Comparison of ENCODE assay signal across 8 mouse cellular contexts in the genomic region with DNA sequence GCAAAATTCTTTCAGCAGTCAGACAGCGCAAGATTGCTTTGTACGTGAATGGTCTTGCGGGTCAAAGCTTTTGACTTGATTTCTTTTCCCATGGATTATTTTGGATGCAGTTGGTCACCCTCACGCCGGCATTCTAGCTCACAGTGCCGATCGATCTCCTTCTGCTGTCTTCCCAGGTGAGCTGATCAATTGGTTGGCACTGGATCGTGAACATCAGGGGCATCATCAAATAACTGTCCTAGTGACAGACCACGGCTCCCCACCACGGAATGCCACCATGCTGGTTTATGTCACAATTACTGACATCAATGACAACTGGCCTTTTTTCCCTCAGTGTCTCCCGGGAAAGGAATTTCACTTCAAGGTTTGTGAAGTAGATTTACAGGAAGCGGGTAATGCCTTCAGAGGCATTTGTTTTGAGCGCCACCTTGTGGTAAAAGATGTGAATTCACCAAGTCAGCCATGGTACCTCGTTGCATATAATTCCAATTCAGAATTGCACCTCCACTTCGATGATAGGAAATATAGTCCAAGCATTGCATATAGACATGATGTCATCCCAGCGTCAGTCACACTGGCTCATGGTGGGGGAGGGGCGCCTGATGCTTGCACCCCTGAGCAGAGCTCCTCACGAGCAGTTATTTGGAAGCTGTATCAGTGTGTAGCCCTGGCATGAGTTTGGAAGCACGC.
DNase-seq lines count a peak whose midpoint lies in the region; ATAC-seq and TF ChIP-seq lines count a peak whose summit lies in the region.

No protein-coding gene starts in this region.

- 39% methylated on average over 19 of the region's 19 CpGs for WGBS in embryonic facial prominence, embryonic 12.5 days
- 31% methylated on average over 19 of the region's 19 CpGs for WGBS in heart, embryonic 11.5 days (ENCODE audit: insufficient replicate concordance)
- 38% methylated on average over 19 of the region's 19 CpGs for WGBS in kidney, embryonic 14.5 days
- WGBS in limb, embryonic 12.5 days, result 37% methylated on average over 19 of the region's 19 CpGs
- WGBS in midbrain, postnatal 0 days, result 34% methylated on average over 19 of the region's 19 CpGs

- no peak overlapping the region for H3K27ac ChIP-seq in embryonic facial prominence, embryonic 12.5 days
- H3K27ac ChIP-seq in heart, embryonic 11.5 days (ENCODE audit: low read depth, low read length), result no peak overlapping the region
- H3K27ac ChIP-seq in kidney, embryonic 14.5 days (ENCODE audit: low read depth, low read length), result no peak overlapping the region
- no peak overlapping the region for H3K27ac ChIP-seq in limb, embryonic 12.5 days
- H3K27ac ChIP-seq in midbrain, postnatal 0 days (ENCODE audit: low read depth, low read length), result no peak overlapping the region
- H3K27ac ChIP-seq in testis, adult 2 months (ENCODE audit: control insufficient read depth, insufficient read depth, low read depth, low read length), result no peak overlapping the region

- H3K27me3 ChIP-seq in embryonic facial prominence, embryonic 12.5 days, result peaks cover 3% of the 10 kb centered on the region; the same call in 1 of the 2 replicates
- H3K27me3 ChIP-seq in heart, embryonic 11.5 days (ENCODE audit: control insufficient read depth, insufficient read depth, low read length), result no peaks in the 10 kb centered on the region
- no peaks in the 10 kb centered on the region for H3K27me3 ChIP-seq in kidney, embryonic 14.5 days (ENCODE audit: control insufficient read depth, insufficient read depth, low read length)
- no peaks in the 10 kb centered on the region for H3K27me3 ChIP-seq in limb, embryonic 12.5 days
- no peaks in the 10 kb centered on the region for H3K27me3 ChIP-seq in midbrain, postnatal 0 days (ENCODE audit: insufficient read depth, low read length)
- no peaks in the 10 kb centered on the region for H3K27me3 ChIP-seq in testis, adult 2 months (ENCODE audit: control insufficient read depth, insufficient read depth, low read length)

- TF ChIP-seq POLR2A in testis, adult 2 months (IDR thresholded peaks at IDR 0.05; ENCODE audit: control insufficient read depth, low read depth, low read length), result no peak

- H3K9ac ChIP-seq in embryonic facial prominence, embryonic 12.5 days, result no peak overlapping the region
- H3K9ac ChIP-seq in heart, embryonic 11.5 days (ENCODE audit: low read depth, low read length), result peak overlapping the region; percentile 39
- H3K9ac ChIP-seq in kidney, embryonic 14.5 days (ENCODE audit: low read depth, low read length), result 0 out of 2 replicates have a peak overlapping the region, but pooled peaks have one; percentile 7
- no peak overlapping the region for H3K9ac ChIP-seq in limb, embryonic 12.5 days (replicated peaks)
- no peak overlapping the region for H3K9ac ChIP-seq in midbrain, postnatal 0 days (replicated peaks; ENCODE audit: low read length, poor library complexity, severe bottlenecking)

- no peaks in the 10 kb centered on the region for H3K4me1 ChIP-seq in embryonic facial prominence, embryonic 12.5 days
- peaks cover 3% of the 10 kb centered on the region; the same call in 1 of the 2 replicates for H3K4me1 ChIP-seq in heart, embryonic 11.5 days (ENCODE audit: control insufficient read depth, insufficient read depth, low read length)
- no peaks in the 10 kb centered on the region for H3K4me1 ChIP-seq in kidney, embryonic 14.5 days (ENCODE audit: control insufficient read depth, insufficient read depth, low read length)
- peaks cover 3% of the 10 kb centered on the region; the same call in 1 of the 2 replicates for H3K4me1 ChIP-seq in limb, embryonic 12.5 days (replicated peaks)
- H3K4me1 ChIP-seq in midbrain, postnatal 0 days (ENCODE audit: insufficient read depth, low read length), result no peaks in the 10 kb centered on the region
- H3K4me1 ChIP-seq in testis, adult 2 months (ENCODE audit: control insufficient read depth, insufficient read depth, low read length), result peaks cover 10% of the 10 kb centered on the region

- no peak for ATAC-seq in embryonic facial prominence, embryonic 12.5 days (ENCODE audit: insufficient number of reproducible peaks, insufficient read depth, low FRiP score, low TSS enrichment)
- ATAC-seq in heart, embryonic 11.5 days (replicated peaks; ENCODE audit: insufficient number of reproducible peaks, low FRiP score, low TSS enrichment), result no peak; the same call in 1 of the 2 replicates
- ATAC-seq in kidney, embryonic 14.5 days (ENCODE audit: low FRiP score, low TSS enrichment), result peak; percentile 54; the same call in 1 of the 2 replicates
- ATAC-seq in limb, embryonic 12.5 days (ENCODE audit: insufficient number of reproducible peaks, insufficient read depth, low FRiP score, low TSS enrichment, low read depth), result peak; percentile 59; the same call in 1 of the 2 replicates
- peak; percentile 67 for ATAC-seq in midbrain, postnatal 0 days (ENCODE audit: low FRiP score)

- no peak overlapping the region for H3K4me3 ChIP-seq in embryonic facial prominence, embryonic 12.5 days
- peak overlapping the region; percentile 26 for H3K4me3 ChIP-seq in heart, embryonic 11.5 days (ENCODE audit: low read depth, low read length)
- no peak overlapping the region for H3K4me3 ChIP-seq in kidney, embryonic 14.5 days (ENCODE audit: low read length)
- no peak overlapping the region for H3K4me3 ChIP-seq in limb, embryonic 12.5 days (replicated peaks)
- H3K4me3 ChIP-seq in midbrain, postnatal 0 days (ENCODE audit: low read depth, low read length), result peak overlapping the region; percentile 8; the same call in 1 of the 2 replicates
- peak overlapping the region; percentile 38; the same call in 1 of the 2 replicates for H3K4me3 ChIP-seq in testis, adult 2 months (ENCODE audit: control insufficient read depth, low read depth, low read length)

- DNase-seq in 3T3-L1 (ENCODE audit: low read depth, low spot score), result peak; percentile 83
- peak; percentile 78 for DNase-seq in adrenal gland, postnatal 10 days
- DNase-seq in midbrain, postnatal 0 days (ENCODE audit: low spot score), result peak; percentile 89

- H3K9me3 ChIP-seq in embryonic facial prominence, embryonic 12.5 days, result no peaks in the 10 kb centered on the region
- H3K9me3 ChIP-seq in heart, embryonic 11.5 days (replicated peaks; ENCODE audit: control insufficient read depth, low read length), result no peaks in the 10 kb centered on the region
- no peaks in the 10 kb centered on the region for H3K9me3 ChIP-seq in kidney, embryonic 14.5 days (ENCODE audit: control insufficient read depth, low read length)
- no peaks in the 10 kb centered on the region for H3K9me3 ChIP-seq in limb, embryonic 12.5 days
- no peaks in the 10 kb centered on the region for H3K9me3 ChIP-seq in midbrain, postnatal 0 days (ENCODE audit: low read length)

- H3K4me2 ChIP-seq in embryonic facial prominence, embryonic 12.5 days (replicated peaks), result peak overlapping the region; percentile 35
- peak overlapping the region; percentile 53 for H3K4me2 ChIP-seq in heart, embryonic 11.5 days
- H3K4me2 ChIP-seq in kidney, embryonic 14.5 days (replicated peaks; ENCODE audit: low read depth, low read length), result peak overlapping the region; percentile 10; the same call in 1 of the 2 replicates
- H3K4me2 ChIP-seq in limb, embryonic 12.5 days, result peak overlapping the region; percentile 42
- peak overlapping the region; percentile 41 for H3K4me2 ChIP-seq in midbrain, postnatal 0 days (ENCODE audit: low read depth, low read length, poor library complexity, severe bottlenecking)

- H3K36me3 ChIP-seq in embryonic facial prominence, embryonic 12.5 days, result no peaks in the 10 kb centered on the region
- no peaks in the 10 kb centered on the region for H3K36me3 ChIP-seq in heart, embryonic 11.5 days (ENCODE audit: control insufficient read depth, insufficient read depth, low read length)
- no peaks in the 10 kb centered on the region for H3K36me3 ChIP-seq in kidney, embryonic 14.5 days (ENCODE audit: control insufficient read depth, insufficient read depth, low read length)
- no peaks in the 10 kb centered on the region for H3K36me3 ChIP-seq in limb, embryonic 12.5 days
- H3K36me3 ChIP-seq in midbrain, postnatal 0 days (ENCODE audit: insufficient read depth, low read length), result no peaks in the 10 kb centered on the region
- H3K36me3 ChIP-seq in testis, adult 2 months (ENCODE audit: control insufficient read depth, insufficient read depth, low read length), result no peaks in the 10 kb centered on the region

- TF ChIP-seq CTCF in midbrain, postnatal 0 days (IDR thresholded peaks at IDR 0.05), result peak; percentile 94
- no peak for TF ChIP-seq CTCF in testis, adult 2 months (IDR thresholded peaks at IDR 0.05; ENCODE audit: control insufficient read depth, insufficient read depth, insufficient replicate concordance, low read depth, low read length)

Comparison
In these comparisons a context has a peak if more than half of its experiments do, and no peak if none do; other contexts are left out.
1. ATAC-seq: peak in kidney, embryonic 14.5 days (single experiment), limb, embryonic 12.5 days (single experiment) and midbrain, postnatal 0 days (single experiment); none in embryonic facial prominence, embryonic 12.5 days (single experiment) and heart, embryonic 11.5 days (single experiment).
2. H3K4me3 ChIP-seq: peak in heart, embryonic 11.5 days (single experiment), midbrain, postnatal 0 days (single experiment) and testis, adult 2 months (single experiment); none in embryonic facial prominence, embryonic 12.5 days (single experiment), kidney, embryonic 14.5 days (single experiment) and limb, embryonic 12.5 days (single experiment).
3. H3K9ac ChIP-seq: peak in heart, embryonic 11.5 days (single experiment) and kidney, embryonic 14.5 days (single experiment); none in embryonic facial prominence, embryonic 12.5 days (single experiment), limb, embryonic 12.5 days (single experiment) and midbrain, postnatal 0 days (single experiment).
4. Peak in every context shown above with its lines, with median percentiles within 50 percentile points of each other: DNase-seq and H3K4me2 ChIP-seq.